Mouse (Mus musculus) right cerebral cortex, postnatal 25 days (tissue): Measurements from ENCODE around the gene Ssbp2.

ENCODE experiments used
- DNase-seq: peaks from one replicate; pipeline ENCODE4 v3.0.0; 2022

Gene Ssbp2

GRCm38 (mm10) chr13:91461711-91462351 is 1.7 kb downstream of the Ssbp2 start:
- peak; percentile 54 for DNase-seq

- no peak for DNase-seq
These were observed 2.3 kb downstream of the Ssbp2 start for GRCm38 (mm10) chr13:91462395-91462794.

GRCm38 (mm10) chr13:91462893-91463481 is 2.9 kb downstream of the Ssbp2 start:
- no peak for DNase-seq

- no peak for DNase-seq
These were observed 5.1 kb downstream of the Ssbp2 start for GRCm38 (mm10) chr13:91465002-91465715.

- DNase-seq: no peak
These were observed 11.5 kb downstream of the Ssbp2 start for GRCm38 (mm10) chr13:91471566-91471965.

GRCm38 (mm10) chr13:91471980-91472379 is 11.9 kb downstream of the Ssbp2 start:
- no peak for DNase-seq

GRCm38 (mm10) chr13:91473527-91473926 is 13.4 kb downstream of the Ssbp2 start:
- no peak for DNase-seq

GRCm38 (mm10) chr13:91474027-91474426 is 13.9 kb downstream of the Ssbp2 start:
- no peak for DNase-seq

- DNase-seq: no peak
These were observed 15.8 kb downstream of the Ssbp2 start for GRCm38 (mm10) chr13:91475888-91476287.

GRCm38 (mm10) chr13:91476596-91477100 is 16.6 kb downstream of the Ssbp2 start:
- no peak for DNase-seq

GRCm38 (mm10) chr13:91478011-91478410 is 17.9 kb downstream of the Ssbp2 start:
- peak; percentile 22 for DNase-seq

GRCm38 (mm10) chr13:91484303-91484702 is 24.2 kb downstream of the Ssbp2 start:
- no peak for DNase-seq

- DNase-seq: no peak
These were observed 32.0 kb downstream of the Ssbp2 start for GRCm38 (mm10) chr13:91492133-91492532.

- no peak for DNase-seq
These were observed 37.0 kb downstream of the Ssbp2 start for GRCm38 (mm10) chr13:91497055-91497454.

- DNase-seq: no peak
These were observed 41.7 kb downstream of the Ssbp2 start for GRCm38 (mm10) chr13:91501735-91502134.

- DNase-seq: no peak
These were observed 42.7 kb downstream of the Ssbp2 start for GRCm38 (mm10) chr13:91502642-91503373.

- no peak for DNase-seq
These were observed 48.9 kb downstream of the Ssbp2 start for GRCm38 (mm10) chr13:91508991-91509390.

GRCm38 (mm10) chr13:91509467-91509866 is 49.4 kb downstream of the Ssbp2 start:
- DNase-seq: no peak

GRCm38 (mm10) chr13:91514979-91515378 is 54.9 kb downstream of the Ssbp2 start:
- no peak for DNase-seq

- DNase-seq: no peak
These were observed 60.1 kb downstream of the Ssbp2 start for GRCm38 (mm10) chr13:91520073-91520750.

GRCm38 (mm10) chr13:91520968-91521367 is 60.9 kb downstream of the Ssbp2 start:
- no peak for DNase-seq

- DNase-seq: no peak
These were observed 66.0 kb downstream of the Ssbp2 start for GRCm38 (mm10) chr13:91526058-91526457.

- DNase-seq: no peak
These were observed 69.7 kb downstream of the Ssbp2 start for GRCm38 (mm10) chr13:91529821-91530220.
